Mouse (Mus musculus): Measurements from ENCODE around the gene Zkscan7. TPM values are rescaled to one million over a fixed set of nuclear protein-coding genes. Genes with fewer than 3 reads are reported as not detected.

The Zkscan7 gene
- total and polyA plus RNA-seq, 2 experiments from 2014 or later = 1.6 to 5.7 TPM

DNA sequence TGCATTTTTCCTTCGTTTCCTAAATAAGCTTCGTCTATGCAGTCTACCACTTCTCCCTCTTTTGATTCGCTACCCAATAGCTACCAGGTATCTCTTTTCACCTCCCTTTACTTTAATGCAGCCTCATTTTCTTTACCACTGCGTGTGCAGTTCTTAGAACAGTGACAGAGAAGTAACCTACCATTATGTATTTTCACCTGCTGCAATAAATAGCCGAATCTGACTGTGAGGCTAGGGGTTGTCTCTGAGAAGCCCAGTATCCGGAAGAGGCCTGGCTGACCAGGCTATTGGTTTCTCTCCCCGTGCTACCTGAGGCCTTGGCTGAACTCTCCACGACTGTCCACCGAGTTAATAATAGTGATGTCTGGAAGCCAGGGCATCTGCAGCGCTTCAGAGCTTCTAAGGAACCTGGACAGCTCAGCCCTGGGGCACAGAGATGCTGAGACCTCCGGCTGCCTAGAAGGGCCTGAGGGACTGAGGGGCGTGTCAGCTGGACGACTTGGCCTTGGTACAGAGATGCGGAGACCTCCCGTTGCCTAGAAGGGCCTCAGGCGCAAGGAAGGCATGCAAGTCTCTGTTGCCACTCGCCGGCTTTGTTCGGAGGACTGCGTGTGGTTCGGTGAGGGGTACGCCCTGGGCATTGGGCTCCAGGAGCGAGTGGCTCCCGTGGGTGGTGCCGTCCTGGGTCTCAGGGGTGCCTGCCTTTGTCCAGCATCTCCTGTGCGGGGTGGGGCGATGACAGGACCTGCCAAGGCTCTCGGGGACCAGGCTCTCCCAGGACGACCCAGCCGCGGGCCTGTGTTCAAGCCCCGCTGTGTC, 17.4 kb downstream of the Zkscan7 start:
- ATAC-seq (ENCODE audit: low FRiP score) (peak; percentile 98), DNase-seq (ENCODE audit: low spot score) (peak; percentile 90)
- no peaks in the 10 kb centered on the region for H3K9me3 ChIP-seq (ENCODE audit: low read length)
- peak overlapping the region; percentile 76 for H3K4me2 ChIP-seq (ENCODE audit: low read depth, low read length, poor library complexity, severe bottlenecking)
- TF ChIP-seq CTCF (IDR thresholded peaks at IDR 0.05) = no peak
- peak overlapping the region; percentile 80 for H3K9ac ChIP-seq (replicated peaks; ENCODE audit: low read length, poor library complexity, severe bottlenecking)
- no peaks in the 10 kb centered on the region for H3K27me3 ChIP-seq (ENCODE audit: insufficient read depth, low read length)
- H3K4me1 ChIP-seq (ENCODE audit: insufficient read depth, low read length) = no peaks in the 10 kb centered on the region; the same call in 1 of the 2 replicates
- 10% methylated on average over 32 of the region's 32 CpGs for WGBS
- peak overlapping the region; percentile 52 for H3K27ac ChIP-seq (ENCODE audit: low read depth, low read length)
- H3K4me3 ChIP-seq (ENCODE audit: low read depth, low read length) = peak overlapping the region; percentile 46
- H3K36me3 ChIP-seq (ENCODE audit: insufficient read depth, low read length) = no peaks in the 10 kb centered on the region

DNA sequence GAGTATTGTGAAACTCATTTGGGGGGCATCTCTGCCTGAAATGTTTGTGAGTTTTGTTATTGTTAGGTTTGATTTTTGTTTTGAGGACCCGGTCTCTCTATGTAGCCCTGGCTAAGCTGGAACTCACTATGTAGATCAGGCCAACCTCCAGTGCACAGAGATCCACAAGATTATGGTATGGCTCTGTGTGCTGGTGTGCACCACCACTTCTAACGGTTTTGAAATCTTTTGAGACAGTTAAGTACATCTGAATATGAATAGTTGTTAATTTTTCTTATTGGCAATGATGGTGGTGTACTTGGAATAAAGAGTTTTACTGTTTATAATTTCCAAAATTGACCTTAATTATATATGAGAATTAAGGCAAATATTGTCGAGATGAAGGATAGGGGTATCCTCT, 37.0 kb downstream of the Zkscan7 start:
- Histone ChIP-seq H3K4me1 (ENCODE audit: insufficient read depth, low read length) (no peaks in the 10 kb centered on the region), H3K36me3 (ENCODE audit: insufficient read depth, low read length) (peaks cover 26% of the 10 kb centered on the region), H3K27ac (ENCODE audit: low read depth, low read length) (peak overlapping the region; percentile 77; the same call in 1 of the 2 replicates), H3K4me3 (ENCODE audit: low read depth, low read length) (peak overlapping the region; percentile 78), H3K27me3 (ENCODE audit: insufficient read depth, low read length) (no peaks in the 10 kb centered on the region), H3K4me2 (ENCODE audit: low read depth, low read length, poor library complexity, severe bottlenecking) (peak overlapping the region; percentile 55), H3K9ac (replicated peaks; ENCODE audit: low read length, poor library complexity, severe bottlenecking) (peak overlapping the region; percentile 92; the same call in 1 of the 2 replicates), H3K9me3 (ENCODE audit: low read length) (no peaks in the 10 kb centered on the region)
- TF ChIP-seq CTCF (IDR thresholded peaks at IDR 0.05) = no peak
- no peak for ATAC-seq (ENCODE audit: low FRiP score)
- DNase-seq (ENCODE audit: low spot score) = no peak
- 25% methylated on average over 3 of the region's 3 CpGs for WGBS

DNA sequence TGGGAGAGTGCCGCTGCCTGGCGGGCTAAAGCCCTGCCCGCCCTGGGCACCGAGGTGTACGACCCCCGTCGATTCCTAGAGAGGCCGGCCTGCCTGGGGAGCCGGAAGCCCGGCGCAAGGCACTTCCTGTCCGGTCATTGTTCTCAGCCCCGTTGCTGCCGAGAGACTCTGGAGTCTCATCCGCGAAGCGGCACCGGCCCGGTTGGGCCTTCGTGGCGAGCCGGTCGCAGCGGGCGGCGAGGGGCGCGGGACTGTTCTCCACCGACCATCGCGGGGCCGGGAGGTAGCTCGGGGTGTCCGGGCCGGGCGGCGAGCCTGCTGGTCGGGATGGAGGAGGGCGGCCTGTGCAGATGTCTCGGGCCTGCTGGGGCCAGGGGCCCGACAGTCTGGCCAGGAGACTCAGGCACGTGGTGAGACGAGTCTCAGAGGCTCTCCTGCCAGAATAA, 37.5 kb downstream of the Zkscan7 start, which contains the start of gene Zfp105:
Gene Zfp105 (plus strand): TSS at position 137 of the 446 bp plus-strand sequence.
- Histone ChIP-seq H3K4me1 (ENCODE audit: insufficient read depth, low read length) (no peaks in the 10 kb centered on the region), H3K9me3 (ENCODE audit: low read length) (no peaks in the 10 kb centered on the region), H3K27me3 (ENCODE audit: insufficient read depth, low read length) (no peaks in the 10 kb centered on the region), H3K9ac (replicated peaks; ENCODE audit: low read length, poor library complexity, severe bottlenecking) (peak within 1 kb of the TSS; percentile 92), H3K27ac (ENCODE audit: low read depth, low read length) (peak within 1 kb of the TSS; percentile 77), H3K4me2 (ENCODE audit: low read depth, low read length, poor library complexity, severe bottlenecking) (peak within 1 kb of the TSS; percentile 55), H3K36me3 (ENCODE audit: insufficient read depth, low read length) (peaks cover 31% of the 10 kb centered on the region), H3K4me3 (ENCODE audit: low read depth, low read length) (peak within 1 kb of the TSS; percentile 78)
- peak; percentile 21; the same call in 1 of the 2 replicates for TF ChIP-seq CTCF (IDR thresholded peaks at IDR 0.05)
- DNase-seq (ENCODE audit: low spot score) (peak; percentile 94), ATAC-seq (ENCODE audit: low FRiP score) (peak; percentile 99)
- under 1% methylated on average over 43 of the region's 43 CpGs for WGBS

DNA sequence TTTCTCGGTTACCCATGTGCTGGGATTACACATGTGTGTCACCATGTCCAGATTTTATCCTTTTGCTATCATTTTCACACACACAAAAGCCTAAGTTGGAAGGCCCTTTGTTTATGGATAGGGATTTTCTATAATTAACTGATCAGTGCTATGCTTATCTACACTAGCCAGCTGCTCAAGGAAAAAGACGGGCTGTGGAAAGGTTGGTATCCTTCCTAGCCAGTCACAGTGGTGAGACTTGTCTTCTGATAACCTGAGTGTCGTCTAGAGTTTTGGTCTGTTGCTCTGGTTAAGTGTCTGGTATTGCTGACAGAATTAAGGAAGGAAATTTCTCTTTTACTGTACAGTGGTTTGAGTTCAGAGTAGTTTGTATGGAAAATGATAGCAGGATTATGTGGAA, 43.4 kb downstream of the Zkscan7 start:
- H3K4me3 ChIP-seq (ENCODE audit: low read depth, low read length) = no peak overlapping the region
- no peak for DNase-seq (ENCODE audit: low spot score)
- no peaks in the 10 kb centered on the region for H3K4me1 ChIP-seq (ENCODE audit: insufficient read depth, low read length)
- no peak for ATAC-seq (ENCODE audit: low FRiP score)
- H3K4me2 ChIP-seq (ENCODE audit: low read depth, low read length, poor library complexity, severe bottlenecking) = no peak overlapping the region
- H3K9ac ChIP-seq (replicated peaks; ENCODE audit: low read length, poor library complexity, severe bottlenecking) = no peak overlapping the region
- WGBS = 95% methylated on average over 3 of the region's 3 CpGs
- peaks cover 2% of the 10 kb centered on the region; the same call in 1 of the 2 replicates for H3K9me3 ChIP-seq (ENCODE audit: low read length)
- peaks cover 68% of the 10 kb centered on the region for H3K36me3 ChIP-seq (ENCODE audit: insufficient read depth, low read length)
- TF ChIP-seq CTCF (IDR thresholded peaks at IDR 0.05) = no peak
- H3K27ac ChIP-seq (ENCODE audit: low read depth, low read length) = no peak overlapping the region
- H3K27me3 ChIP-seq (ENCODE audit: insufficient read depth, low read length) = no peaks in the 10 kb centered on the region

Other genes starting within 250 kb of the Zkscan7 start
- not detected in 2 replicates for gene Topaz1, start 138.3 kb upstream of the Zkscan7 start, total RNA-seq (2014; rRNA removed)
- not detected in 2 replicates for gene Topaz1, start 138.3 kb upstream of the Zkscan7 start, polyA plus RNA-seq (2015; fragmentation: Nextera tagmentation; extraction: Ambion mirVana)
- gene Tcaim, start 80.1 kb upstream of the Zkscan7 start, total RNA-seq (2014; rRNA removed) = 7.3 and 8.4 TPM in 2 replicates
- 6.6 and 7.1 TPM in 2 replicates for gene Tcaim, start 80.1 kb upstream of the Zkscan7 start, polyA plus RNA-seq (2015; fragmentation: Nextera tagmentation; extraction: Ambion mirVana)
- not detected in 2 replicates for gene Gm35549, start 41.6 kb upstream of the Zkscan7 start, total RNA-seq (2014; rRNA removed)
- 0.27 TPM in 1 of 2 replicates, not detected in the other for gene Gm35549, start 41.6 kb upstream of the Zkscan7 start, polyA plus RNA-seq (2015; fragmentation: Nextera tagmentation; extraction: Ambion mirVana)
- 126 and 187 TPM in 2 replicates for gene Zfp445, start 19.7 kb upstream of the Zkscan7 start, total RNA-seq (2014; rRNA removed)
- 70.3 and 77.6 TPM in 2 replicates for gene Zfp445, start 19.7 kb upstream of the Zkscan7 start, polyA plus RNA-seq (2015; fragmentation: Nextera tagmentation; extraction: Ambion mirVana)
- 8.7 and 10.0 TPM in 2 replicates for gene Zfp105, start 37.4 kb downstream of the Zkscan7 start, total RNA-seq (2014; rRNA removed)
- 6.8 and 7.8 TPM in 2 replicates for gene Zfp105, start 37.4 kb downstream of the Zkscan7 start, polyA plus RNA-seq (2015; fragmentation: Nextera tagmentation; extraction: Ambion mirVana)
- gene 1110059G10Rik, start 65.3 kb downstream of the Zkscan7 start, total RNA-seq (2014; rRNA removed) = 14.2 and 16.1 TPM in 2 replicates
- 35.9 and 39.2 TPM in 2 replicates for gene 1110059G10Rik, start 65.3 kb downstream of the Zkscan7 start, polyA plus RNA-seq (2015; fragmentation: Nextera tagmentation; extraction: Ambion mirVana)
- 6.8 and 20.1 TPM in 2 replicates for gene Kif15, start 65.4 kb downstream of the Zkscan7 start, total RNA-seq (2014; rRNA removed)
- gene Kif15, start 65.4 kb downstream of the Zkscan7 start, polyA plus RNA-seq (2015; fragmentation: Nextera tagmentation; extraction: Ambion mirVana) = 2.9 and 4.8 TPM in 2 replicates
- gene Tmem42, start 135.6 kb downstream of the Zkscan7 start, total RNA-seq (2014; rRNA removed) = 17.4 and 18.4 TPM in 2 replicates
- 32.5 and 34.5 TPM in 2 replicates for gene Tmem42, start 135.6 kb downstream of the Zkscan7 start, polyA plus RNA-seq (2015; fragmentation: Nextera tagmentation; extraction: Ambion mirVana)
- gene Tgm4, start 149.0 kb downstream of the Zkscan7 start, total RNA-seq (2014; rRNA removed) = 0.27 and 0.47 TPM in 2 replicates
- gene Tgm4, start 149.0 kb downstream of the Zkscan7 start, polyA plus RNA-seq (2015; fragmentation: Nextera tagmentation; extraction: Ambion mirVana) = 0.42 and 0.48 TPM in 2 replicates
- gene Zdhhc3, start 227.5 kb downstream of the Zkscan7 start, total RNA-seq (2014; rRNA removed) = 72.5 and 76.7 TPM in 2 replicates
- 85.4 and 86.9 TPM in 2 replicates for gene Zdhhc3, start 227.5 kb downstream of the Zkscan7 start, polyA plus RNA-seq (2015; fragmentation: Nextera tagmentation; extraction: Ambion mirVana)
- gene Exosc7, start 227.5 kb downstream of the Zkscan7 start, total RNA-seq (2014; rRNA removed) = 21.4 and 36.7 TPM in 2 replicates
- gene Exosc7, start 227.5 kb downstream of the Zkscan7 start, polyA plus RNA-seq (2015; fragmentation: Nextera tagmentation; extraction: Ambion mirVana) = 59.3 and 61.1 TPM in 2 replicates

Measured in midbrain, postnatal 0 days (tissue).